Mouse (Mus musculus): ENCODE measurements at regions not wholly inside any gene's neighbourhood (a gene's known extent, or its start where the extent isn't known, plus 50 kb on each side); places are given as distances from the start of the nearest gene placed in this dataset.

GRCm38 (mm10) chr12:25176565-25176964, 79.6 kb upstream of the Id2 start:
- Histone ChIP-seq H3K4me1 (ENCODE audit: control insufficient read depth, insufficient read depth, low read length) (no peaks in the 10 kb centered on the region), H3K27ac (ENCODE audit: low read depth, low read length) (no peak overlapping the region), H3K4me3 (ENCODE audit: low read depth, low read length) (no peak overlapping the region), H3K27me3 (ENCODE audit: control insufficient read depth, insufficient read depth, low read length) (no peaks in the 10 kb centered on the region), H3K4me2 (ENCODE audit: low read depth) (no peak overlapping the region), H3K9ac (ENCODE audit: low read length) (no peak overlapping the region), H3K9me3 (ENCODE audit: control insufficient read depth, low read length) (no peaks in the 10 kb centered on the region), H3K36me3 (ENCODE audit: control insufficient read depth, insufficient read depth, low read length) (no peaks in the 10 kb centered on the region)
- WGBS, result 89% methylated on average over 3 of the region's 3 CpGs
- ATAC-seq (ENCODE audit: insufficient read depth, low FRiP score, low TSS enrichment) (no peak), DNase-seq (ENCODE audit: low spot score) (no peak)

- ATAC-seq (ENCODE audit: insufficient read depth, low FRiP score, low TSS enrichment) (no peak), DNase-seq (ENCODE audit: low spot score) (no peak)
- Histone ChIP-seq H3K4me2 (ENCODE audit: low read depth) (no peak overlapping the region), H3K36me3 (ENCODE audit: control insufficient read depth, insufficient read depth, low read length) (no peaks in the 10 kb centered on the region), H3K27ac (ENCODE audit: low read depth, low read length) (no peak overlapping the region), H3K4me3 (ENCODE audit: low read depth, low read length) (no peak overlapping the region), H3K9me3 (ENCODE audit: control insufficient read depth, low read length) (no peaks in the 10 kb centered on the region), H3K27me3 (ENCODE audit: control insufficient read depth, insufficient read depth, low read length) (no peaks in the 10 kb centered on the region), H3K9ac (ENCODE audit: low read length) (no peak overlapping the region), H3K4me1 (ENCODE audit: control insufficient read depth, insufficient read depth, low read length) (no peaks in the 10 kb centered on the region)
- WGBS, result 86% methylated on average over 6 of the region's 6 CpGs
Measured at GRCm38 (mm10) chr12:25173064-25173463, 76.1 kb upstream of the Id2 start.

GRCm38 (mm10) chr12:25172450-25172849, 75.5 kb upstream of the Id2 start:
- H3K27ac ChIP-seq (ENCODE audit: low read depth, low read length), result no peak overlapping the region
- 91% methylated on average over 4 of the region's 4 CpGs for WGBS

GRCm38 (mm10) chr12:25169611-25170010, 72.7 kb upstream of the Id2 start:
- Histone ChIP-seq H3K27me3 (ENCODE audit: control insufficient read depth, insufficient read depth, low read length) (no peaks in the 10 kb centered on the region), H3K36me3 (ENCODE audit: control insufficient read depth, insufficient read depth, low read length) (no peaks in the 10 kb centered on the region), H3K9me3 (ENCODE audit: control insufficient read depth, low read length) (no peaks in the 10 kb centered on the region), H3K4me1 (ENCODE audit: control insufficient read depth, insufficient read depth, low read length) (no peaks in the 10 kb centered on the region), H3K4me2 (ENCODE audit: low read depth) (no peak overlapping the region), H3K27ac (ENCODE audit: low read depth, low read length) (no peak overlapping the region), H3K9ac (ENCODE audit: low read length) (no peak overlapping the region), H3K4me3 (ENCODE audit: low read depth, low read length) (no peak overlapping the region)
- ATAC-seq (ENCODE audit: insufficient read depth, low FRiP score, low TSS enrichment), result no peak
- WGBS, result 94% methylated on average over 3 of the region's 3 CpGs
- DNase-seq (ENCODE audit: low spot score), result no peak

More at GRCm38 (mm10) chr12:25172450-25172849, 75.5 kb upstream of the Id2 start:
- Histone ChIP-seq H3K4me3 (ENCODE audit: low read depth, low read length) (no peak overlapping the region), H3K4me1 (ENCODE audit: control insufficient read depth, insufficient read depth, low read length) (no peaks in the 10 kb centered on the region), H3K9me3 (ENCODE audit: control insufficient read depth, low read length) (no peaks in the 10 kb centered on the region), H3K4me2 (ENCODE audit: low read depth) (no peak overlapping the region), H3K27me3 (ENCODE audit: control insufficient read depth, insufficient read depth, low read length) (no peaks in the 10 kb centered on the region), H3K36me3 (ENCODE audit: control insufficient read depth, insufficient read depth, low read length) (no peaks in the 10 kb centered on the region), H3K9ac (ENCODE audit: low read length) (no peak overlapping the region)
- ATAC-seq (ENCODE audit: insufficient read depth, low FRiP score, low TSS enrichment) (no peak), DNase-seq (ENCODE audit: low spot score) (no peak)

- no peaks in the 10 kb centered on the region for H3K9me3 ChIP-seq (ENCODE audit: control insufficient read depth, low read length)
- H3K4me2 ChIP-seq (ENCODE audit: low read depth), result no peak overlapping the region
- no peak overlapping the region for H3K27ac ChIP-seq (ENCODE audit: low read depth, low read length)
- no peak for ATAC-seq (ENCODE audit: insufficient read depth, low FRiP score, low TSS enrichment)
- H3K4me3 ChIP-seq (ENCODE audit: low read depth, low read length), result no peak overlapping the region
- no peaks in the 10 kb centered on the region for H3K27me3 ChIP-seq (ENCODE audit: control insufficient read depth, insufficient read depth, low read length)
- WGBS, result 87% methylated on average over 5 of the region's 5 CpGs
- no peak overlapping the region for H3K9ac ChIP-seq (ENCODE audit: low read length)
- H3K36me3 ChIP-seq (ENCODE audit: control insufficient read depth, insufficient read depth, low read length), result no peaks in the 10 kb centered on the region
- peaks cover 9% of the 10 kb centered on the region for H3K4me1 ChIP-seq (ENCODE audit: control insufficient read depth, insufficient read depth, low read length)
- no peak for DNase-seq (ENCODE audit: low spot score)
Measured at GRCm38 (mm10) chr12:25168213-25168545, 71.2 kb upstream of the Id2 start.

GRCm38 (mm10) chr12:25167504-25168212, 70.7 kb upstream of the Id2 start:
- no peak overlapping the region for H3K27ac ChIP-seq (ENCODE audit: low read depth, low read length)
- H3K27me3 ChIP-seq (ENCODE audit: control insufficient read depth, insufficient read depth, low read length), result no peaks in the 10 kb centered on the region
- H3K9ac ChIP-seq (ENCODE audit: low read length), result no peak overlapping the region
- H3K4me1 ChIP-seq (ENCODE audit: control insufficient read depth, insufficient read depth, low read length), result peaks cover 9% of the 10 kb centered on the region
- ATAC-seq (ENCODE audit: insufficient read depth, low FRiP score, low TSS enrichment), result no peak
- no peak overlapping the region for H3K4me3 ChIP-seq (ENCODE audit: low read depth, low read length)
- H3K9me3 ChIP-seq (ENCODE audit: control insufficient read depth, low read length), result no peaks in the 10 kb centered on the region
- no peak for DNase-seq (ENCODE audit: low spot score)
- WGBS, result 61% methylated on average over 12 of the region's 12 CpGs
- H3K4me2 ChIP-seq (ENCODE audit: low read depth), result no peak overlapping the region
- no peaks in the 10 kb centered on the region for H3K36me3 ChIP-seq (ENCODE audit: control insufficient read depth, insufficient read depth, low read length)

- peaks cover 9% of the 10 kb centered on the region for H3K4me1 ChIP-seq (ENCODE audit: control insufficient read depth, insufficient read depth, low read length)
- no peaks in the 10 kb centered on the region for H3K9me3 ChIP-seq (ENCODE audit: control insufficient read depth, low read length)
- no peak for ATAC-seq (ENCODE audit: insufficient read depth, low FRiP score, low TSS enrichment)
- no peaks in the 10 kb centered on the region for H3K36me3 ChIP-seq (ENCODE audit: control insufficient read depth, insufficient read depth, low read length)
- H3K4me2 ChIP-seq (ENCODE audit: low read depth), result no peak overlapping the region
- H3K4me3 ChIP-seq (ENCODE audit: low read depth, low read length), result no peak overlapping the region
- no peak overlapping the region for H3K9ac ChIP-seq (ENCODE audit: low read length)
- WGBS, result 65% methylated on average over 2 of the region's 2 CpGs
- H3K27me3 ChIP-seq (ENCODE audit: control insufficient read depth, insufficient read depth, low read length), result no peaks in the 10 kb centered on the region
- no peak overlapping the region for H3K27ac ChIP-seq (ENCODE audit: low read depth, low read length)
- no peak for DNase-seq (ENCODE audit: low spot score)
Measured at GRCm38 (mm10) chr12:25166525-25166924, 69.6 kb upstream of the Id2 start.

GRCm38 (mm10) chr12:25165650-25166049, 68.7 kb upstream of the Id2 start:
- H3K9me3 ChIP-seq (ENCODE audit: control insufficient read depth, low read length), result no peaks in the 10 kb centered on the region
- DNase-seq (ENCODE audit: low spot score) (no peak), ATAC-seq (ENCODE audit: insufficient read depth, low FRiP score, low TSS enrichment) (no peak)
- H3K36me3 ChIP-seq (ENCODE audit: control insufficient read depth, insufficient read depth, low read length), result no peaks in the 10 kb centered on the region
- no peak overlapping the region for H3K27ac ChIP-seq (ENCODE audit: low read depth, low read length)
- no peaks in the 10 kb centered on the region for H3K27me3 ChIP-seq (ENCODE audit: control insufficient read depth, insufficient read depth, low read length)
- H3K4me2 ChIP-seq (ENCODE audit: low read depth), result no peak overlapping the region
- H3K4me3 ChIP-seq (ENCODE audit: low read depth, low read length), result no peak overlapping the region
- H3K9ac ChIP-seq (ENCODE audit: low read length), result no peak overlapping the region
- peaks cover 9% of the 10 kb centered on the region for H3K4me1 ChIP-seq (ENCODE audit: control insufficient read depth, insufficient read depth, low read length)
- WGBS, result 88% methylated on average over 3 of the region's 3 CpGs

GRCm38 (mm10) chr12:25164724-25165123, 67.8 kb upstream of the Id2 start:
- ATAC-seq (ENCODE audit: insufficient read depth, low FRiP score, low TSS enrichment), result no peak
- peaks cover 9% of the 10 kb centered on the region for H3K4me1 ChIP-seq (ENCODE audit: control insufficient read depth, insufficient read depth, low read length)
- no peaks in the 10 kb centered on the region for H3K27me3 ChIP-seq (ENCODE audit: control insufficient read depth, insufficient read depth, low read length)
- H3K4me3 ChIP-seq (ENCODE audit: low read depth, low read length), result no peak overlapping the region
- WGBS, result 77% methylated on average over 1 of the region's 1 CpGs
- H3K4me2 ChIP-seq (ENCODE audit: low read depth), result no peak overlapping the region
- no peak overlapping the region for H3K9ac ChIP-seq (ENCODE audit: low read length)
- DNase-seq (ENCODE audit: low spot score), result no peak
- no peaks in the 10 kb centered on the region for H3K36me3 ChIP-seq (ENCODE audit: control insufficient read depth, insufficient read depth, low read length)
- no peak overlapping the region for H3K27ac ChIP-seq (ENCODE audit: low read depth, low read length)
- no peaks in the 10 kb centered on the region for H3K9me3 ChIP-seq (ENCODE audit: control insufficient read depth, low read length)
